In genomic region chr4:82528978-82529377, GRCm38 (mm10) we compare ENCODE assay signal across 20 mouse cellular contexts.
"Had no signal": no experiment of that assay in that cellular context is flagged by ENCODE, and none has a peak within 500 bp of the region (broad histone marks: within the 10 kb centered on the region; RNA-seq: fewer than 3 reads in every experiment).

No protein-coding gene starts in this region.

- H3K4me3 ChIP-seq: lung, embryonic 15.5 days; megakaryocyte, embryonic 14.5 days; midbrain, embryonic 13.5 days; midbrain, embryonic 15.5 days; neural tube, embryonic 13.5 days; neural tube, embryonic 15.5 days had no signal

- DNase-seq: lung, adult 2 months; lung, postnatal 14 days; lung, postnatal 36 days; retina, postnatal 1 day; right cerebral cortex, adult 18-20 months; right cerebral cortex, postnatal 25 days; right cerebral cortex, postnatal 4 days; spleen, adult 18-20 months; thymus, adult 18-20 months; thymus, postnatal 14 days; thymus, postnatal 36 days had no signal

- H3K27ac ChIP-seq: lung, embryonic 15.5 days; macrophage; midbrain, embryonic 13.5 days; midbrain, embryonic 15.5 days; neural tube, embryonic 13.5 days; neural tube, embryonic 15.5 days had no signal

- H3K27me3 ChIP-seq: lung, embryonic 15.5 days; midbrain, embryonic 15.5 days; neural tube, embryonic 13.5 days; neural tube, embryonic 15.5 days had no signal

- H3K4me2 ChIP-seq: lung, embryonic 15.5 days; midbrain, embryonic 11.5 days; midbrain, embryonic 13.5 days; midbrain, embryonic 15.5 days; neural tube, embryonic 13.5 days; neural tube, embryonic 15.5 days had no signal

- H3K9me3 ChIP-seq: lung, embryonic 15.5 days; midbrain, embryonic 13.5 days; midbrain, embryonic 15.5 days; neural tube, embryonic 13.5 days; neural tube, embryonic 15.5 days had no signal

- H3K36me3 ChIP-seq: lung, embryonic 15.5 days; midbrain, embryonic 13.5 days; midbrain, embryonic 15.5 days; neural tube, embryonic 13.5 days; neural tube, embryonic 15.5 days had no signal

- H3K9ac ChIP-seq: lung, embryonic 15.5 days; midbrain, embryonic 13.5 days; midbrain, embryonic 15.5 days; neural tube, embryonic 13.5 days; neural tube, embryonic 15.5 days had no signal

- ATAC-seq: lung, postnatal 0 days; midbrain, embryonic 13.5 days; midbrain, embryonic 15.5 days had no signal
